Mouse (Mus musculus) liver, embryonic 16.5 days (tissue): Measurements from ENCODE around the gene Fyn. TPM values are rescaled to one million over a fixed set of nuclear protein-coding genes. Genes with fewer than 3 reads are reported as not detected.

Experiments
- ATAC-seq: fragments of 200-750 bp; cut with Nextera tagmentation; 2 replicates; pipeline ENCODE4 v1.8.0; 2017; ENCODE audit warnings: low read depth, mild to moderate bottlenecking, moderate number of reproducible peaks, moderate library complexity
- H3K27ac ChIP-seq: fragments of 300-500 bp; sonication (generic); 2 replicates; pipeline ENCODE4 v1.5.1; 2014; ENCODE audit warnings: mild to moderate bottlenecking, low read length
- H3K27me3 ChIP-seq: fragments of 300-500 bp; sonication (generic); 2 replicates; pipeline ENCODE4 v1.6.1; 2014; ENCODE audit warnings: low read depth, low read length, mixed read lengths; ENCODE audit not compliant: control insufficient read depth, insufficient read depth
- H3K36me3 ChIP-seq: fragments of 300-500 bp; sonication (generic); 2 replicates; pipeline ENCODE4 v1.6.1; 2014; ENCODE audit warnings: mild to moderate bottlenecking; ENCODE audit not compliant: control insufficient read depth, insufficient read depth
- H3K4me1 ChIP-seq: fragments of 300-500 bp; sonication (generic); 2 replicates; pipeline ENCODE4 v1.6.1; 2014; ENCODE audit warnings: low read depth, low read length, mixed read lengths; ENCODE audit not compliant: control insufficient read depth
- H3K4me2 ChIP-seq: fragments of 300-500 bp; sonication (generic); 2 replicates; pipeline ENCODE4 v1.6.1; 2014; ENCODE audit warnings: low read depth, low read length, mixed read lengths
- H3K4me3 ChIP-seq: fragments of 300-500 bp; sonication (generic); 2 replicates; pipeline ENCODE4 v1.5.1; 2014; ENCODE audit warnings: low read depth, mild to moderate bottlenecking, low read length
- H3K9ac ChIP-seq: fragments of 300-500 bp; sonication (generic); 2 replicates; pipeline ENCODE4 v1.6.1; 2014; ENCODE audit warnings: low read depth, low read length
- H3K9me3 ChIP-seq: fragments of 300-500 bp; sonication (generic); replicated peaks from 2 replicates; pipeline ENCODE4 v1.6.1; 2016; ENCODE audit warnings: low read length; ENCODE audit not compliant: control insufficient read depth
- WGBS: fragments of 180-500 bp; shearing (Covaris S2); extraction: QIAGEN DNeasy Blood & Tissue Kit; methylation state at CpG from one replicate; pipeline ENCODE4 v1.1.7; 2014; ENCODE audit not compliant: insufficient replicate concordance; 5-methylcytosine and 5-hydroxymethylcytosine counted together
- polyA plus RNA-seq: library from polyadenylated mRNA; unstranded; fragments of >200 nt; fragmentation: Nextera tagmentation; extraction: Ambion mirVana; gene quantifications from 2 replicates; pipeline ENCODE4 v1.2.1, GENCODE M21; 2015

The Fyn gene
- polyA plus RNA-seq, 1 experiment from 2014 or later: 5.9 TPM

DNA sequence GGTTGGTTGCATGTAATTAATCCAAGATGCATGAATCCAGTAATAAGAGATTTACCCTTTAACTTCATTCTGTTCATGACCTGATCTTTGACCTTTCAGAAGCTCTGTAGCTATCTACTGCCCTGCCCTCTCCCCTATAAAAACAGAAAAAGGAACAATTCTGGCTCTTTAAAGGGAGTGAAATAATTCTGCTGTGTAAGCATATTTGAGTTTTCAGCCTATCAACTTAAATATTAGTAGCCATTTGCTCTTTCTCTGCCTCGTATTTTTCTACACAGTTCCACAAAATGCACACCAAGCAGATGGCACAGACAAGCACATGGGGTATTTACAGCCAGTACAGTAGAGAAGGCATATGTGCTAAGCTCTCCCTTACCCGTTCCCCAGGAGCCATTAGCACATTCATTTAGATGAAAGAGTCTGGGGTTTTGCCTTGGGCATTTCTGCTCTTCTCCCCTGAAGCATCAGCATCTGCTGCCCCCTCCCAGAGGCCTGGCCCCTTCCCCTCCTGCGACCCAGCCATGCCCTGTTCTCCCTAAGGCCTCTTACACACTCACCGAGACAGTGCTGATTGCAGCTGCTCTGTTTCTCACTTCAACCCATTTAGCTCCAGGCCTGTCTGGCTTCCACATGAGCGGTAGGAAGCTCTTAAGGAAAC lies 58.3 kb downstream of the Fyn start:
- ATAC-seq: no peak
- WGBS: 60% methylated on average over 5 of the region's 5 CpGs
- Histone ChIP-seq H3K4me1 (no peaks in the 10 kb centered on the region), H3K9me3 (no peaks in the 10 kb centered on the region), H3K9ac (no peak overlapping the region), H3K4me3 (no peak overlapping the region), H3K36me3 (no peaks in the 10 kb centered on the region), H3K27ac (no peak overlapping the region), H3K4me2 (no peak overlapping the region), H3K27me3 (no peaks in the 10 kb centered on the region)

DNA sequence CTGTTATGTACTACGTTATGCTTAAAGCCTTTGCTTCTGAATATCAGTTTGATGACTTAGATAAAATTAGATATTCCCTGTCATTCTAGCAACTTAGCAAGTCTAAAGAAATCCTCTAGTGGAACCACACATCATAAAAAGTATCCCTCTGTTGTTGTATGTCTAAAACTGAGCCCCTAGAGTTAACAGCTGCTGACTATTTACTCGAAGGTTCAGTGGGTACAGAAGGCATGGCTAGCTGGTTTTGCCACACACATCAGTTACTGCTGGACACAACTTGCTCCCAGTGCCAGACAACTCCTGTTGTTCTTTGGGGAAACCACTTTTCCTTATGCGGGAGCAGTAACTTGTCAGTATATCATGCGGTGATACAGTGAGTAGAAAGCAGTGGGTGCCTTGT lies 61.0 kb downstream of the Fyn start:
- Histone ChIP-seq H3K9ac (no peak overlapping the region), H3K4me3 (no peak overlapping the region), H3K36me3 (no peaks in the 10 kb centered on the region), H3K27me3 (no peaks in the 10 kb centered on the region), H3K4me2 (no peak overlapping the region), H3K4me1 (peaks cover 2% of the 10 kb centered on the region), H3K27ac (no peak overlapping the region), H3K9me3 (no peaks in the 10 kb centered on the region)
- no peak for ATAC-seq
- 71% methylated on average over 4 of the region's 4 CpGs for WGBS

GRCm38 (mm10) chr10:39430074-39430764 lies 61.6 kb downstream of the Fyn start:
- Histone ChIP-seq H3K9me3 (no peaks in the 10 kb centered on the region), H3K4me1 (peaks cover 2% of the 10 kb centered on the region), H3K9ac (no peak overlapping the region), H3K4me2 (no peak overlapping the region), H3K4me3 (no peak overlapping the region), H3K27me3 (no peaks in the 10 kb centered on the region), H3K36me3 (no peaks in the 10 kb centered on the region), H3K27ac (no peak overlapping the region)
- 69% methylated on average over 14 of the region's 14 CpGs for WGBS
- ATAC-seq: no peak

DNA sequence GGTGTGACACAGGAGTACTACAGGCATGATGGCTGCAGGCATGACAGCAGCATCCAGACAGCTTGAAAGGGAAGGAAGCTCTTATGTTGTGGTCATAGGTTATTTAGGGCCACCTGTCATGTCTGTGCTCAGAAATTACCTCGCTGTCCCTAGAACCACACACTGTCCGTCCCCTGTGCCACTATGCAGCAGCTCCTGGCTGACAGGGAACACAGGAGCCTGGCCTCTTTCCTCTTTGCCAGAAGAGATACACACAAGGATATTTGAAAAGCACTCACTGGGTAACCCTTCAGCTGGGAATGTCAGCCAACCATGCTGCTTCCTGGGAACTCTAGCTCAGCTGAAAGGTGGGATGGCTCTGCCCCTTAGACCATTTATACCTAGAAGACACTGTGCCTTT lies 62.6 kb downstream of the Fyn start:
- Histone ChIP-seq H3K9me3 (no peaks in the 10 kb centered on the region), H3K27ac (no peak overlapping the region), H3K36me3 (no peaks in the 10 kb centered on the region), H3K9ac (no peak overlapping the region), H3K4me3 (no peak overlapping the region), H3K27me3 (no peaks in the 10 kb centered on the region), H3K4me1 (peaks cover 2% of the 10 kb centered on the region), H3K4me2 (no peak overlapping the region)
- 67% methylated on average over 2 of the region's 2 CpGs for WGBS
- no peak for ATAC-seq

DNA sequence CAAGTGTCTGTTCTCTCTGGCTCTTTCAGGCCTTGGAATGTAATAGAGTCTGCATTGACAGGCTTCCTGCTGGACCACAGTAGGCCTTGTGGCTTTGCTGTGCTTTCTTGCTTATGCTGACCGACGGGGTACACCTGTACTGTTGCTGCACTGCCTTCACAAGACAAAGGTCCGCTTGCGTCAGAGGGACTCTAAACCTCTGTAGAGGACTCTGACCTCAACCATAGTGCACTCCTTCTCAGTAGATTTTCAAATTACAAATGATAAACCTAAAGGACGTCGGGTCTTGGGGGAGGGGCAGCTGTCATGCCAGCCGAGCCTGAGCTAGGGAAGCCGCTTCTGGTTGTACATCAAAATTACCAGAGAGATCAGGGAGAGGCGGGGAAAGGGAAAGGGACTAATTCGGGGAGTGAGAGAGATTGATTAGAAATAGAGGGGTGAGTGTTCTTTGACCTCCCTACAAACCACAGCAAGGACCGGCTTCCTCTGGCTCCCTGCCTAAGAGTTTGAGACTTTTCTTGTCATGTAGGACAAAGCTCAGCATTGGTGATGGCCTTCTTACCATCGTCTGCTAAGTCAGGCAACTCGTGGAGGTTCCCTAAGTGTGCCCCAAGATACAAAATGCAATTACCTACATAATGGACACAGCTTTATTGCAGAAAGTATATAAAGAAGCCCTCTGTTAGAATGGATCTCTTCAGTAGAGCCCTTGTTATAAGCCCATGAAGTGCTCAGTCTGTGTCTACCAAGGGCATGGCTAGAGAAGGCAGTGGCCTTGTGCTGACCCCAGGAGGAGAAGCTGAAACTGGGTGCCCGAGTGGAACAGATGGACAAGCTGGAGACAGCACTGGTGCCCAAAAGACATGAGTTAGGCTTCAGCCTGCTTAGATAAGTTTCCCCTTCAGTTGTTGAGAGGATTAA lies 64.3 kb downstream of the Fyn start:
- Histone ChIP-seq H3K27ac (peak overlapping the region; percentile 60), H3K4me3 (no peak overlapping the region), H3K9ac (no peak overlapping the region), H3K4me1 (peaks cover 2% of the 10 kb centered on the region), H3K36me3 (no peaks in the 10 kb centered on the region), H3K9me3 (no peaks in the 10 kb centered on the region), H3K27me3 (no peaks in the 10 kb centered on the region), H3K4me2 (no peak overlapping the region)
- WGBS: 59% methylated on average over 14 of the region's 14 CpGs
- ATAC-seq: peak; percentile 97

DNA sequence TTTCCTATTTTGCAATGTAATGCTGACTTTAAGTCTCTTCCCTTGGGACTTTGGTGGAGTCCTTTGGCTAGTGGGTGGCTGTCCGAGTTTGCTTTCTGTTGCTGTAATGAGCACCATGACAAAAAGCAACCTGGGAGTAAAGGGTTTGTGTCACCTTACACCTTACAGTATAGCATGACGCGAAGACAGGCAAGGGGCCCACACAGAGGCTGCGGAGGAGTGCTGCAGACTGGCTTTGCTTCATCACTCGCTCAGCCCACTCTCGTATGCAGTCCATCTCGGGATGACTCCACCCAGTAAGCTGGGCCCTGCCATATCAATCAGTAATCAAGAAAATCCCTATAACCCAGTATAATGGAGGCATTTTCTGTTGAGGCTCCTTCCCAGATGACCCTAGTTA lies 65.2 kb downstream of the Fyn start:
- peaks cover 2% of the 10 kb centered on the region for H3K4me1 ChIP-seq
- no peaks in the 10 kb centered on the region for H3K27me3 ChIP-seq
- no peak overlapping the region for H3K4me3 ChIP-seq
- 77% methylated on average over 7 of the region's 7 CpGs for WGBS
- H3K9ac ChIP-seq: no peak overlapping the region
- H3K9me3 ChIP-seq: no peaks in the 10 kb centered on the region
- no peaks in the 10 kb centered on the region for H3K36me3 ChIP-seq
- no peak overlapping the region for H3K27ac ChIP-seq
- ATAC-seq: no peak
- H3K4me2 ChIP-seq: no peak overlapping the region

GRCm38 (mm10) chr10:39434758-39435448 lies 66.2 kb downstream of the Fyn start:
- Histone ChIP-seq H3K9ac (no peak overlapping the region), H3K4me1 (peaks cover 2% of the 10 kb centered on the region), H3K27ac (no peak overlapping the region), H3K36me3 (no peaks in the 10 kb centered on the region), H3K4me2 (no peak overlapping the region), H3K9me3 (no peaks in the 10 kb centered on the region), H3K27me3 (no peaks in the 10 kb centered on the region), H3K4me3 (no peak overlapping the region)
- WGBS: 37% methylated on average over 8 of the region's 8 CpGs
- no peak for ATAC-seq

- WGBS: 79% methylated on average over 5 of the region's 5 CpGs
- no peak overlapping the region for H3K4me3 ChIP-seq
- H3K9me3 ChIP-seq: no peaks in the 10 kb centered on the region
- no peak overlapping the region for H3K4me2 ChIP-seq
- no peaks in the 10 kb centered on the region for H3K4me1 ChIP-seq
- no peaks in the 10 kb centered on the region for H3K27me3 ChIP-seq
- no peaks in the 10 kb centered on the region for H3K36me3 ChIP-seq
- H3K27ac ChIP-seq: no peak overlapping the region
- H3K9ac ChIP-seq: no peak overlapping the region
- no peak for ATAC-seq
These were observed 70.2 kb downstream of the Fyn start for GRCm38 (mm10) chr10:39438905-39439304.
